Mouse (Mus musculus) testis, adult 2 months (tissue): ENCODE measurements around the gene Olfr77. TPM values are rescaled to one million over a fixed set of nuclear protein-coding genes. Genes with fewer than 3 reads are reported as not detected.

Experiments used
- H3K27ac ChIP-seq: fragments of 200-500 bp; 2 replicates; pipeline ENCODE4 v1.5.1; 2012; ENCODE audit warnings: low read depth, low read length; ENCODE audit not compliant: control insufficient read depth, insufficient read depth
- H3K27me3 ChIP-seq: fragments of 200-500 bp; 2 replicates; pipeline ENCODE4 v1.6.1; 2012; ENCODE audit warnings: mild to moderate bottlenecking, low read length, moderate library complexity; ENCODE audit not compliant: control insufficient read depth, insufficient read depth
- H3K36me3 ChIP-seq: fragments of 200-500 bp; 2 replicates; pipeline ENCODE4 v1.6.1; 2012; ENCODE audit warnings: mild to moderate bottlenecking, low read length; ENCODE audit not compliant: control insufficient read depth, insufficient read depth
- H3K4me1 ChIP-seq: fragments of 200-500 bp; 2 replicates; pipeline ENCODE4 v1.6.1; 2012; ENCODE audit warnings: low read length; ENCODE audit not compliant: control insufficient read depth, insufficient read depth
- H3K4me3 ChIP-seq: fragments of 200-500 bp; 2 replicates; pipeline ENCODE4 v1.5.1; 2012; ENCODE audit warnings: low read depth, mild to moderate bottlenecking, low read length, moderate library complexity, mixed read lengths; ENCODE audit not compliant: control insufficient read depth
- CTCF ChIP-seq: fragments of 200-500 bp; IDR thresholded peaks from 2 replicates; pipeline ENCODE4 v1.5.1; 2012; ENCODE audit warnings: low read depth, mild to moderate bottlenecking, inconsistent platforms, low read length, moderate library complexity; ENCODE audit not compliant: control insufficient read depth, insufficient read depth, insufficient replicate concordance
- POLR2A ChIP-seq: fragments of 200-500 bp; IDR thresholded peaks from 2 replicates; pipeline ENCODE4 v1.6.1; 2012; ENCODE audit warnings: low read depth, mild to moderate bottlenecking, inconsistent platforms, low read length, moderate library complexity; ENCODE audit not compliant: control insufficient read depth
- polyA plus RNA-seq: library from polyadenylated mRNA; depleted of rRNA; stranded (reverse); fragments of >200 nt; gene quantifications from 2 replicates; pipeline ENCODE4 v1.2.3, GENCODE M21; 2012; rRNA removed

Gene Olfr77
- polyA plus RNA-seq = not detected in 2 replicates

- no peak for TF ChIP-seq CTCF
- TF ChIP-seq POLR2A = no peak
- Histone ChIP-seq H3K36me3 (no peaks in the 10 kb centered on the region), H3K27me3 (no peaks in the 10 kb centered on the region), H3K27ac (no peak within 1 kb of the TSS), H3K4me1 (no peaks in the 10 kb centered on the region), H3K4me3 (no peak within 1 kb of the TSS)
Observed at GRCm38 (mm10) chr9:19916565-19916964, at the start of gene Olfr77. TSS of gene Olfr77 (plus strand) at chr9:19916865.

- Histone ChIP-seq H3K27me3 (no peaks in the 10 kb centered on the region), H3K27ac (no peak within 1 kb of the TSS), H3K4me3 (no peak within 1 kb of the TSS), H3K4me1 (no peaks in the 10 kb centered on the region), H3K36me3 (no peaks in the 10 kb centered on the region)
- TF ChIP-seq CTCF (no peak), POLR2A (no peak)
Observed at GRCm38 (mm10) chr9:19887904-19888303, 28.8 kb upstream of the Olfr77 start, which contains the start of gene Olfr862. TSS of gene Olfr862 (minus strand) at chr9:19888004.

- H3K27me3 ChIP-seq = no peaks in the 10 kb centered on the region
- H3K4me3 ChIP-seq = no peak overlapping the region
- H3K36me3 ChIP-seq = no peaks in the 10 kb centered on the region
- H3K27ac ChIP-seq = no peak overlapping the region
- H3K4me1 ChIP-seq = no peaks in the 10 kb centered on the region
- no peak for TF ChIP-seq CTCF
- no peak for TF ChIP-seq POLR2A
Observed at GRCm38 (mm10) chr9:19911170-19911569, 5.5 kb upstream of the Olfr77 start.

Other genes with a start within 250 kb of the Olfr77 start
- not detected in 2 replicates for gene Olfr857, start 207.4 kb upstream of the Olfr77 start, polyA plus RNA-seq
- not detected in 2 replicates for gene Olfr58, start 136.6 kb upstream of the Olfr77 start, polyA plus RNA-seq
- gene Olfr859, start 112.0 kb upstream of the Olfr77 start, polyA plus RNA-seq = not detected in 2 replicates
- not detected in 2 replicates for gene Olfr860, start 67.1 kb upstream of the Olfr77 start, polyA plus RNA-seq
- not detected in 2 replicates for gene Olfr862, start 28.9 kb upstream of the Olfr77 start, polyA plus RNA-seq
- gene Olfr866, start 111.2 kb downstream of the Olfr77 start, polyA plus RNA-seq = not detected in 2 replicates
- gene Olfr867, start 140.7 kb downstream of the Olfr77 start, polyA plus RNA-seq = not detected in 2 replicates
- gene Olfr868, start 181.8 kb downstream of the Olfr77 start, polyA plus RNA-seq = not detected in 2 replicates
- not detected in 2 replicates for gene Olfr869, start 212.1 kb downstream of the Olfr77 start, polyA plus RNA-seq